Mouse (Mus musculus) bone marrow macrophage, adult 2 months (primary cell): ENCODE data around the gene Ttc29. TPM values are rescaled to one million over a fixed set of nuclear protein-coding genes. Genes with fewer than 3 reads are reported as not detected.

Source experiments
- H3K27ac ChIP-seq: 2 replicates; pipeline ENCODE4 v1.5.1; 2012; ENCODE audit warnings: low read depth, low read length; ENCODE audit not compliant: insufficient read depth
- H3K4me1 ChIP-seq: 2 replicates; pipeline ENCODE4 v1.6.1; 2012; ENCODE audit warnings: low read length; ENCODE audit not compliant: control insufficient read depth, insufficient read depth
- H3K4me3 ChIP-seq: 2 replicates; pipeline ENCODE4 v1.5.1; 2012; ENCODE audit warnings: mild to moderate bottlenecking, low read length, moderate library complexity; ENCODE audit not compliant: insufficient read depth
- CTCF ChIP-seq: IDR thresholded peaks from 2 replicates; pipeline ENCODE4 v1.5.1; 2012; ENCODE audit warnings: low read depth, mild to moderate bottlenecking, low read length, moderate library complexity
- POLR2A ChIP-seq: IDR thresholded peaks from 2 replicates; pipeline ENCODE4 v1.6.1; 2012; ENCODE audit warnings: mild to moderate bottlenecking, low read depth, low read length, borderline replicate concordance
- polyA plus RNA-seq: library from polyadenylated mRNA; stranded (reverse); fragments of >200 nt; gene quantifications from 2 replicates; pipeline ENCODE4 v1.2.4, GENCODE M21; 2012; ENCODE audit not compliant: missing spikeins, insufficient read depth, insufficient read length

The Ttc29 gene
- polyA plus RNA-seq, 1 experiment: not detected

GRCm38 (mm10) chr8:78277411-78277810, 64.3 kb downstream of the Ttc29 start:
- Histone ChIP-seq H3K4me1 (no peaks in the 10 kb centered on the region), H3K27ac (no peak overlapping the region), H3K4me3 (no peak overlapping the region)
- TF ChIP-seq CTCF (no peak), POLR2A (no peak)

DNA sequence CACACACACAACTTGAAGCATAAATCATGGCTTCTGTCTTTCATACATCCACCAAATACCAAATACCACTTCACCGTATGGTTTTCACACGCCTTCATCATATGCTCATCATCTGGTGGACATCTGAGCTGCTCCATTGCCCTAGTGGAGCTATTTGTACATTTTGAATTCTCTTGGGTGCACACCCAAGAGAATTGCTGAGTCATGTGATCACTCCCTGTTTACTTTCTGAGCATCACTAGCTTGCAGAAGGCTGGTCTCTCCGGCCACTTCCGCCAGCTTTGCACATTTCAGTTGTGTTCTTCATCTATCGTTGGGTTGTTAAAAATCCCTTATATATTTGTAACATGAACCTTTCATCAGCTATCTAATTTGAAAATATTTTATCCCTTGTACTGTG, 65.5 kb downstream of the Ttc29 start:
- no peaks in the 10 kb centered on the region for H3K4me1 ChIP-seq
- H3K27ac ChIP-seq: no peak overlapping the region
- no peak for TF ChIP-seq POLR2A
- no peak for TF ChIP-seq CTCF
- H3K4me3 ChIP-seq: no peak overlapping the region

GRCm38 (mm10) chr8:78284805-78285204, 71.7 kb downstream of the Ttc29 start:
- Histone ChIP-seq H3K27ac (no peak overlapping the region), H3K4me1 (no peaks in the 10 kb centered on the region), H3K4me3 (no peak overlapping the region)
- TF ChIP-seq POLR2A (no peak), CTCF (no peak)

GRCm38 (mm10) chr8:78285366-78285765, 72.3 kb downstream of the Ttc29 start:
- Histone ChIP-seq H3K27ac (no peak overlapping the region), H3K4me1 (no peaks in the 10 kb centered on the region), H3K4me3 (no peak overlapping the region)
- TF ChIP-seq CTCF (no peak), POLR2A (no peak)

DNA sequence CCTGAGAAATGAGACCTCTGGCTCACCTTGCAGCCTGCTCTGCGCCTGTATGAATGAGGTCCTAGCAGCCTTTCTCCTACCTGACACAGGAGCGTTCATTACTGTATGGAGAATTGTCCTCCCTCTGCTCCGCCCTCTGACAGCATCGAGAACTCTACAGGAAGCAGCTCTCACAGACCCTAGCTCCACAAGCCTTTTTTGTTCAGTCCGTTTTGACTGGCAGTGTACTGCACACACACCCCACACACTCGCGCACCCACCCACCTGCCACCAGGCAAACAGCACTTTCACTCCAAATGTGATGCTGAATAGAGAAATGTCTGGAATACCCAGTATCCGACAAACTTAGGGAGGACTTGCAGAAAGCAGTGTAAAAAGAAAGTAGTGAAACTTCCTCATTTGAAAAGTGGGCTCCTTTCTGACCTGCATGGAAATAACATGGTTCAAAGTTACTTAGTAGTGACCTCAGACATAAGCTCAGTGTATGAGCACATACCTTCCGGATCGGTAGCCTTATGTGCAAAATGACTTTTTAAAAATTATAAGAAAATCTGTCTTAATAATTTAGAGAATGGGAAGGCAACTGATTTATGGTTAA, 76.4 kb downstream of the Ttc29 start:
- Histone ChIP-seq H3K4me3 (peak overlapping the region; percentile 28), H3K27ac (no peak overlapping the region), H3K4me1 (no peaks in the 10 kb centered on the region)
- no peak for TF ChIP-seq CTCF

GRCm38 (mm10) chr8:78290274-78290673, 77.2 kb downstream of the Ttc29 start:
- H3K4me1 ChIP-seq: no peaks in the 10 kb centered on the region
- no peak for TF ChIP-seq CTCF
- TF ChIP-seq POLR2A: no peak
- no peak overlapping the region for H3K4me3 ChIP-seq
- no peak overlapping the region for H3K27ac ChIP-seq

- H3K4me3 ChIP-seq: no peak overlapping the region
- TF ChIP-seq POLR2A: no peak
- TF ChIP-seq CTCF: no peak
These were observed 82.4 kb downstream of the Ttc29 start for GRCm38 (mm10) chr8:78295494-78295893.

DNA sequence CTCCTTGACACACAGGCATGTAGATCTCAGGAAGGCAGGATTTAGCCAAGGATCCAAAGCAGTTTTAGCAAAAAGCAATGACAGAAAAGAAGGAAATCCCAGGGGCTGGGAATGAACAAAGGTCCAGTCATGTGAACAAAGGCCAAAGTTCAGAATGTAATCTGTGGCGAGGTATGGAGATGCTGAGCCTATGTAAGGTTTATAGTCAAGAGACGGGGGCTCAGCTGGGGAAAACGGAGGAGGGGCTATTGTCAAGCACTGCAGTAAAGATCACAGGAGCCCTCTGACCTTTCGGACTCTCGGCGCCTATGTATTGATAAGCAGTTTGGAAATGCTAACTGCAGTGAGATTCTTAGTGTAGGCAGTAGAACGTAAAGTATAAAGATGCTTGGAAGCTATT, 90.5 kb downstream of the Ttc29 start:
- Histone ChIP-seq H3K27ac (no peak overlapping the region), H3K4me3 (no peak overlapping the region), H3K4me1 (no peaks in the 10 kb centered on the region)
- TF ChIP-seq CTCF (no peak), POLR2A (no peak)

More at GRCm38 (mm10) chr8:78295494-78295893, 82.4 kb downstream of the Ttc29 start:
- H3K4me1 ChIP-seq: no peaks in the 10 kb centered on the region
- no peak overlapping the region for H3K27ac ChIP-seq

DNA sequence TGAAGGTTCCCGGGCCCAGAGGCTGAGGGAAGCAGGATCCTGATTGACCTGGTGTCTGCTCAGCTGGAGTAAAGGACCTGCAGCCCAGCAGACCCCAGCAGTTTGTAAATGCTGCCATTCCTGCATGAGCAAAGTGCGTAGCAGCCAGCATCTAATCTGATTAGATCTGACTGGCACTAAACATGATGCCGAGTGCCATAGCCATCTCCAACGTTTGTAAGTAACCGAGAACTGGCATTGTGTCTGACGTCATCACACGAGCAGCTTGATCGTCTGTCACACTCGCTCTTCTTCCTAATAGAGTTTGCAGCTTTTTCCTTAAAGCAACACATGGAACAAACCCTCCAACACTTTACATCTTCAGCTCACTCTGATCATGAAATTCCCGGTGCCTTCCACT, 93.5 kb downstream of the Ttc29 start:
- H3K27ac ChIP-seq: no peak overlapping the region
- TF ChIP-seq POLR2A (no peak), CTCF (no peak)
- no peak overlapping the region for H3K4me3 ChIP-seq
- no peaks in the 10 kb centered on the region for H3K4me1 ChIP-seq

DNA sequence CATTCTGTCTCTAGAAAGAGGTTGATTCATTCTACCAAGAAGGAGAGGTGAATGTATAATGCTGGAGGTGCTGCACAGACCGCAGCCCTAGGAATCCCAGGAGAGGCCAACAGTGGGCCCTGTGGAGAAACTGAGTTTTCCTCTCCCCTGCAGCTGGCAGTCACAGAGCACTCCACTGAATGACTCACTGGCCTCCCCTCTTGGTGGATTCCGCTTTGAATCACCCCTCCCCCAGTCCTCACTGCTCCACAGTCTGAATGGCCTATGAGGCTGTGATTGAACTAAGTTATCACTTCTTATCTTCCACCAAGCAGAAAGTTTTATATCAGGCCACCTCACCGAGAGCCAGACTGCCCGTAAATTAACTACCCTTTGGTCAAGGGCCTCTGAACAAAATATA, 94.0 kb downstream of the Ttc29 start:
- TF ChIP-seq POLR2A (no peak), CTCF (no peak)
- H3K4me1 ChIP-seq: no peaks in the 10 kb centered on the region
- H3K27ac ChIP-seq: no peak overlapping the region
- no peak overlapping the region for H3K4me3 ChIP-seq

DNA sequence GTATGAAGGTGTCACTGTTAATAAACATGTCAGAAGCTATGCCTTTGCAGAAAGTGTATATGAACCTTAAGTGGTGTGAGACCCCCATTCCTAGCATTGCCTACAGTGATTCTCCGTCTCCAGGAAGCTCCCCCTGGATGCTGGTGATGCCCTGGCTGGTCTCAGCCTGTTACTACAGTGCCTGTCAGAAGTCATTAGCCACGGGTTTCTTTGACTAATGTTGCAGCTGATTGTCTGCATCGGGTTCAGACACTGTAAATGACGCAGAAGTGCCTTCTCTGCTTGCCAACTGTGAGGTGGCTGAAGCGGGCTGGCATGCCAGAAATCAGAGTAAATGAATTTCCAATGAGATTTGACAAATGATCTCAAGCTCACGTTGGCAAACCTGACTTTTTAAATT, 96.4 kb downstream of the Ttc29 start:
- Histone ChIP-seq H3K27ac (no peak overlapping the region), H3K4me1 (no peaks in the 10 kb centered on the region), H3K4me3 (no peak overlapping the region)
- TF ChIP-seq POLR2A: no peak
- no peak for TF ChIP-seq CTCF
